ENCODE assay signal across 12 mouse cellular contexts in genomic region chr6:54508256-54508793, GRCm38 (mm10). TPM values are rescaled to one million over a fixed set of nuclear protein-coding genes. Genes with fewer than 3 reads are reported as not detected.
A peak's percentile ranks its signal among the peaks of the same experiment; 100 is the strongest.
DNase-seq lines count a peak whose midpoint lies in the region; ATAC-seq lines count a peak whose summit lies in the region.
"Had no signal": no experiment of that assay in that cellular context is flagged by ENCODE, and none has a peak within 500 bp of the region (broad histone marks: within the 10 kb centered on the region; RNA-seq: fewer than 3 reads in every experiment).

No protein-coding gene starts in this region.

- no peak for ATAC-seq in heart, embryonic 13.5 days (ENCODE audit: extremely low read depth, insufficient number of reproducible peaks, low FRiP score, low TSS enrichment)
- peak; percentile 70 for ATAC-seq in hindbrain, embryonic 11.5 days (ENCODE audit: low FRiP score)
- peak; percentile 53 for ATAC-seq in midbrain, embryonic 12.5 days (ENCODE audit: low FRiP score, low read depth)
- ATAC-seq: intestine, embryonic 16.5 days had no signal

- no peak overlapping the region for H3K4me2 ChIP-seq in heart, embryonic 13.5 days
- no peak overlapping the region for H3K4me2 ChIP-seq in hindbrain, embryonic 11.5 days (replicated peaks; ENCODE audit: low read depth, low read length)
- no peak overlapping the region for H3K4me2 ChIP-seq in midbrain, embryonic 12.5 days (replicated peaks)

- peak overlapping the region; percentile 40 for H3K27ac ChIP-seq in heart, embryonic 13.5 days (replicated peaks)
- H3K27ac ChIP-seq in embryonic facial prominence, embryonic 10.5 days (replicated peaks) = peak overlapping the region; percentile 62
- peak overlapping the region; percentile 62 for H3K27ac ChIP-seq in hindbrain, embryonic 11.5 days (ENCODE audit: low read depth, low read length)
- H3K27ac ChIP-seq in midbrain, embryonic 12.5 days (replicated peaks) = peak overlapping the region; percentile 79
- H3K27ac ChIP-seq: left cerebral cortex, adult 2 months had no signal

- DNase-seq in heart, adult 9 months (ENCODE audit: low spot score in 2 of 2) = no peak
- DNase-seq in embryonic facial prominence, embryonic 10.5 days (ENCODE audit: low spot score) = no peak
- DNase-seq in hindbrain, embryonic 11.5 days (ENCODE audit: low spot score) = no peak
- DNase-seq in embryo, embryonic 10 days (ENCODE audit: low spot score) = no peak
- DNase-seq in cerebellum, adult 9-11 months = no peak
- no peak for DNase-seq in urinary bladder, adult 2 months (ENCODE audit: low spot score)
- DNase-seq: adrenal gland, adult 2 months had no signal

- peaks cover 30% of the 10 kb centered on the region for H3K4me1 ChIP-seq in heart, embryonic 13.5 days
- peaks cover 34% of the 10 kb centered on the region for H3K4me1 ChIP-seq in embryonic facial prominence, embryonic 10.5 days
- H3K4me1 ChIP-seq in hindbrain, embryonic 11.5 days (replicated peaks; ENCODE audit: control insufficient read depth, insufficient read depth, low read length) = peaks cover 4% of the 10 kb centered on the region; the same call in 1 of the 2 replicates
- peaks cover 22% of the 10 kb centered on the region for H3K4me1 ChIP-seq in midbrain, embryonic 12.5 days

- WGBS in heart, embryonic 13.5 days = 51% methylated on average over 6 of the region's 6 CpGs
- 45% methylated on average over 6 of the region's 6 CpGs for WGBS in embryonic facial prominence, embryonic 10.5 days
- 56% methylated on average over 6 of the region's 6 CpGs for WGBS in hindbrain, embryonic 11.5 days
- 40% methylated on average over 6 of the region's 6 CpGs for WGBS in midbrain, embryonic 12.5 days

- H3K36me3 ChIP-seq in heart, embryonic 13.5 days = no peaks in the 10 kb centered on the region
- H3K36me3 ChIP-seq in embryonic facial prominence, embryonic 10.5 days (replicated peaks) = 0 out of 2 replicates have a peak, but pooled peaks cover 3% of the 10 kb centered on the region
- no peaks in the 10 kb centered on the region for H3K36me3 ChIP-seq in hindbrain, embryonic 11.5 days (ENCODE audit: control insufficient read depth, insufficient read depth, low read length)
- H3K36me3 ChIP-seq in midbrain, embryonic 12.5 days = peaks cover 24% of the 10 kb centered on the region

- H3K4me3 ChIP-seq in heart, embryonic 13.5 days = no peak overlapping the region
- no peak overlapping the region for H3K4me3 ChIP-seq in embryonic facial prominence, embryonic 10.5 days
- no peak overlapping the region for H3K4me3 ChIP-seq in hindbrain, embryonic 11.5 days (ENCODE audit: low read depth, low read length)
- no peak overlapping the region for H3K4me3 ChIP-seq in midbrain, embryonic 12.5 days
- H3K4me3 ChIP-seq: left cerebral cortex, adult 2 months; myocyte had no signal

- no peaks in the 10 kb centered on the region for H3K27me3 ChIP-seq in heart, embryonic 13.5 days (replicated peaks)
- H3K27me3 ChIP-seq in embryonic facial prominence, embryonic 10.5 days (replicated peaks; ENCODE audit: low read depth, poor library complexity, severe bottlenecking) = 0 out of 2 replicates have a peak, but pooled peaks cover 4% of the 10 kb centered on the region
- H3K27me3 ChIP-seq in hindbrain, embryonic 11.5 days (ENCODE audit: control insufficient read depth, insufficient read depth, low read length) = no peaks in the 10 kb centered on the region
- H3K27me3 ChIP-seq in midbrain, embryonic 12.5 days = no peaks in the 10 kb centered on the region

- H3K9me3 ChIP-seq in heart, embryonic 13.5 days = no peaks in the 10 kb centered on the region
- H3K9me3 ChIP-seq in embryonic facial prominence, embryonic 10.5 days = no peaks in the 10 kb centered on the region
- no peaks in the 10 kb centered on the region for H3K9me3 ChIP-seq in hindbrain, embryonic 11.5 days (ENCODE audit: control insufficient read depth, low read length)
- H3K9me3 ChIP-seq in midbrain, embryonic 12.5 days = no peaks in the 10 kb centered on the region

- H3K9ac ChIP-seq in heart, embryonic 13.5 days = peak overlapping the region; percentile 33; the same call in 1 of the 2 replicates
- H3K9ac ChIP-seq in hindbrain, embryonic 11.5 days (ENCODE audit: low read depth, low read length) = peak overlapping the region; percentile 37; the same call in 1 of the 2 replicates
- H3K9ac ChIP-seq in midbrain, embryonic 12.5 days (replicated peaks) = 0 out of 2 replicates have a peak overlapping the region, but pooled peaks have one; percentile 17

RNA-seq across cellular contexts. Expression of gene Scrn1, which starts 58.0 kb away (rescaled TPM):
- polyA plus RNA-seq in heart, embryonic 13.5 days (2015; fragmentation: Nextera tagmentation; extraction: Ambion mirVana) = 9.5 and 13.0 TPM in 2 replicates
- 20.0 and 24.0 TPM in 2 replicates for polyA plus RNA-seq in embryonic facial prominence, embryonic 10.5 days (2016; fragmentation: Nextera tagmentation; extraction: Ambion mirVana)
- 70.4 and 75.2 TPM in 2 replicates for polyA plus RNA-seq in hindbrain, embryonic 11.5 days (2014; fragmentation: Nextera tagmentation; extraction: Ambion mirVana)
- polyA plus RNA-seq in midbrain, embryonic 12.5 days (2016; fragmentation: Nextera tagmentation; extraction: Ambion mirVana) = 83.8 and 86.4 TPM in 2 replicates
- 6.3 and 13.0 TPM in 2 replicates for polyA plus RNA-seq in urinary bladder, adult 2 months (2012; rRNA removed)
